Mouse (Mus musculus): ENCODE data around the gene Ffar2.
"Not testable (repeated sequence)": the region's sequence is repeated elsewhere in the genome, so short reads cannot be mapped to it uniquely, and the experiment has no call there.

The Ffar2 gene

GRCm38 (mm10) chr7:30823675-30824074, at the start of gene Ffar2:
TSS of gene Ffar2 (minus strand) at chr7:30823775.
- DNase-seq: no peak

GRCm38 (mm10) chr7:30873083-30873482, 49.5 kb upstream of the Ffar2 start:
- DNase-seq: peak; percentile 49 to 82

GRCm38 (mm10) chr7:30863386-30863785, 39.8 kb upstream of the Ffar2 start:
- DNase-seq: no peak

- no peak for DNase-seq
These were observed 37.9 kb upstream of the Ffar2 start, which contains the start of gene Ffar1 for GRCm38 (mm10) chr7:30861464-30861863. TSS of gene Ffar1 (minus strand) at chr7:30861564.

- peak in 1 of 2 experiments; percentile 42 for DNase-seq
These were observed 36.2 kb upstream of the Ffar2 start for GRCm38 (mm10) chr7:30859635-30860402.

GRCm38 (mm10) chr7:30859290-30859634, 35.7 kb upstream of the Ffar2 start:
- DNase-seq: peak; percentile 51 to 84

- no peak for DNase-seq
These were observed 34.2 kb upstream of the Ffar2 start for GRCm38 (mm10) chr7:30857746-30858145.

- DNase-seq: no peak
These were observed 32.5 kb upstream of the Ffar2 start, which contains the start of gene Ffar3 for GRCm38 (mm10) chr7:30856078-30856477. TSS of gene Ffar3 (minus strand) at chr7:30856178.

- no peak for DNase-seq
These were observed 27.8 kb upstream of the Ffar2 start for GRCm38 (mm10) chr7:30851421-30851820.

- no peak for DNase-seq
These were observed 24.4 kb upstream of the Ffar2 start for GRCm38 (mm10) chr7:30847934-30848333.

- peak; percentile 35 to 53 for DNase-seq
These were observed 23.8 kb upstream of the Ffar2 start for GRCm38 (mm10) chr7:30847386-30847785.

GRCm38 (mm10) chr7:30846505-30847053, 23.0 kb upstream of the Ffar2 start:
- no peak for DNase-seq

GRCm38 (mm10) chr7:30844676-30845297, 21.2 kb upstream of the Ffar2 start:
- no peak for DNase-seq

- DNase-seq: no peak
These were observed 18.5 kb upstream of the Ffar2 start for GRCm38 (mm10) chr7:30842092-30842491.

GRCm38 (mm10) chr7:30841379-30841778, 17.8 kb upstream of the Ffar2 start:
- no peak for DNase-seq

- no peak for DNase-seq
These were observed 16.7 kb upstream of the Ffar2 start for GRCm38 (mm10) chr7:30840306-30840705.

GRCm38 (mm10) chr7:30837277-30837676, 13.7 kb upstream of the Ffar2 start:
- DNase-seq: no peak

GRCm38 (mm10) chr7:30832684-30833083, 9.1 kb upstream of the Ffar2 start:
- not testable (repeated sequence) for DNase-seq

GRCm38 (mm10) chr7:30832261-30832660, 8.7 kb upstream of the Ffar2 start:
- DNase-seq: no peak

- DNase-seq: no peak
These were observed 5.9 kb upstream of the Ffar2 start for GRCm38 (mm10) chr7:30829428-30829827.

- DNase-seq: not testable (repeated sequence)
These were observed 5.3 kb upstream of the Ffar2 start for GRCm38 (mm10) chr7:30828871-30829270.

- DNase-seq: no peak
These were observed 3.1 kb upstream of the Ffar2 start for GRCm38 (mm10) chr7:30826660-30827059.

GRCm38 (mm10) chr7:30824306-30824705, 731 bp upstream of the Ffar2 start:
- no peak for DNase-seq

GRCm38 (mm10) chr7:30821532-30821931, 2.0 kb downstream of the Ffar2 start:
- peak in 1 of 2 experiments; percentile 17 for DNase-seq

All from kidney, adult 8-10 months (tissue).